Mouse (Mus musculus) MEL (cell line): ENCODE measurements around the gene 2210017I01Rik. TPM values are rescaled to one million over a fixed set of nuclear protein-coding genes. Genes with fewer than 3 reads are reported as not detected.

Experiments used
- DNase-seq: peaks from one replicate; pipeline ENCODE4 v3.0.0; 2011; ENCODE audit warnings: low read depth, low spot score
- H3K27ac ChIP-seq: 2 replicates; pipeline ENCODE4 v1.5.1; 2012; ENCODE audit warnings: low read depth, mild to moderate bottlenecking, control low read depth, low read length, moderate library complexity; ENCODE audit not compliant: control insufficient read depth
- H3K27me3 ChIP-seq, 2 experiments: fragments of 150-350 bp in 1 of 2; sonication (generic) in 1 of 2; 2 replicates each; pipeline ENCODE4 v1.6.1; 2012; ENCODE audit warnings: low read length in 2 of 2, mild to moderate bottlenecking in 2 of 2, improper control_type of control experiment in 1 of 2, moderate library complexity in 1 of 2; ENCODE audit not compliant: insufficient read depth in 2 of 2, control insufficient read depth in 1 of 2
- H3K36me3 ChIP-seq, 2 experiments: 2 replicates each; pipeline ENCODE4 v1.6.1; 2012 to 2014; ENCODE audit warnings: low read length in 2 of 2, improper control_type of control experiment in 1 of 2, inconsistent platforms in 1 of 2, mild to moderate bottlenecking in 1 of 2; ENCODE audit not compliant: insufficient read depth in 2 of 2, control insufficient read depth in 1 of 2
- H3K4me1 ChIP-seq, 2 experiments: fragments of 150-350 bp in 1 of 2; sonication (generic) in 1 of 2; 2 replicates each; pipeline ENCODE4 v1.6.1; 2012; ENCODE audit warnings: low read length in 2 of 2, improper control_type of control experiment in 1 of 2, mild to moderate bottlenecking in 1 of 2; ENCODE audit not compliant: insufficient read depth in 2 of 2, control insufficient read depth in 1 of 2
- H3K4me3 ChIP-seq, 2 experiments: fragments of 150-350 bp in 1 of 2; sonication (generic) in 1 of 2; 2 replicates each; pipeline ENCODE4 v1.5.1; 2012; ENCODE audit warnings: low read depth in 2 of 2, low read length in 2 of 2, mild to moderate bottlenecking in 2 of 2, moderate library complexity in 2 of 2, control low read depth in 1 of 2, improper control_type of control experiment in 1 of 2; ENCODE audit not compliant: control insufficient read depth in 1 of 2, insufficient read depth in 1 of 2
- H3K79me2 ChIP-seq: 2 replicates; pipeline ENCODE4 v1.6.1; 2012; ENCODE audit warnings: mild to moderate bottlenecking, low read length, moderate library complexity; ENCODE audit not compliant: control insufficient read depth, poor library complexity, insufficient read depth
- H3K9ac ChIP-seq: 2 replicates; pipeline ENCODE4 v1.6.1; 2012; ENCODE audit warnings: low read depth, mild to moderate bottlenecking, control low read depth, low read length, moderate library complexity; ENCODE audit not compliant: control insufficient read depth, poor library complexity, severe bottlenecking
- H3K9me3 ChIP-seq: fragments of 150-350 bp; sonication (generic); replicated peaks from 2 replicates; pipeline ENCODE4 v1.6.1; 2012; ENCODE audit warnings: mild to moderate bottlenecking, low read length, improper control_type of control experiment, moderate library complexity; ENCODE audit not compliant: insufficient read depth
- CHD1 ChIP-seq: IDR thresholded peaks from 2 replicates; pipeline ENCODE4 v1.6.1; 2012; ENCODE audit warnings: low read depth, mild to moderate bottlenecking, inconsistent platforms, low read length, improper control_type of control experiment
- CHD2 ChIP-seq: IDR thresholded peaks from 2 replicates; pipeline ENCODE4 v1.6.1; 2011; ENCODE audit warnings: low read length, improper control_type of control experiment
- CTCF ChIP-seq, 3 experiments: IDR thresholded peaks in 2 of 3; conservative IDR thresholded peaks in 1 of 3; 2 replicates each; pipeline ENCODE4 v1.5.1; 2011 to 2012; ENCODE audit warnings: low read length in 3 of 3, low read depth in 2 of 3, mild to moderate bottlenecking in 2 of 3, improper control_type of control experiment in 1 of 3, inconsistent platforms in 1 of 3, mixed read lengths in 1 of 3, moderate library complexity in 1 of 3; ENCODE audit not compliant: control insufficient read depth in 1 of 3, insufficient read depth in 1 of 3, poor library complexity in 1 of 3, severe bottlenecking in 1 of 3
- ELF1 ChIP-seq: IDR thresholded peaks from 2 replicates; pipeline ENCODE4 v1.6.1; 2014; ENCODE audit warnings: low read depth, mild to moderate bottlenecking, inconsistent platforms, low read length, improper control_type of control experiment, moderate library complexity
- EP300 ChIP-seq, 2 experiments: IDR thresholded peaks; 2 replicates each; pipeline ENCODE4 v1.6.1; 2011; ENCODE audit warnings: improper control_type of control experiment in 2 of 2, low read length in 2 of 2, low read depth in 1 of 2, mild to moderate bottlenecking in 1 of 2
- JUND ChIP-seq: IDR thresholded peaks from 2 replicates; pipeline ENCODE4 v1.6.1; 2011; ENCODE audit warnings: low read depth, mild to moderate bottlenecking, improper control_type of control experiment, low read length
- KAT2A ChIP-seq: conservative IDR thresholded peaks from 2 replicates; pipeline ENCODE4 v1.6.1; 2012; ENCODE audit warnings: low read depth, low read length, improper control_type of control experiment, inconsistent platforms
- MAFK ChIP-seq: IDR thresholded peaks from 2 replicates; pipeline ENCODE4 v1.6.1; 2011; ENCODE audit warnings: low read depth, mild to moderate bottlenecking, low read length, improper control_type of control experiment, borderline replicate concordance
- MAZ ChIP-seq: IDR thresholded peaks from 2 replicates; pipeline ENCODE4 v1.6.1; 2012; ENCODE audit warnings: low read depth, mild to moderate bottlenecking, inconsistent platforms, low read length, improper control_type of control experiment
- MEF2A ChIP-seq: IDR thresholded peaks from 2 replicates; pipeline ENCODE4 v1.6.1; 2014; ENCODE audit warnings: low read depth, mild to moderate bottlenecking, inconsistent platforms, low read length, improper control_type of control experiment; ENCODE audit not compliant: poor library complexity, insufficient replicate concordance, severe bottlenecking; ENCODE audit errors: extremely low read depth
- MXI1 ChIP-seq: IDR thresholded peaks from 2 replicates; pipeline ENCODE4 v1.6.1; 2011; ENCODE audit warnings: mild to moderate bottlenecking, low read depth, low read length, improper control_type of control experiment
- MYB ChIP-seq: IDR thresholded peaks from 2 replicates; pipeline ENCODE4 v1.6.1; 2011; ENCODE audit warnings: mild to moderate bottlenecking, low read depth, low read length, improper control_type of control experiment
- MYC ChIP-seq: IDR thresholded peaks from 2 replicates; pipeline ENCODE4 v1.6.1; 2011; ENCODE audit warnings: low read depth, mild to moderate bottlenecking, low read length, improper control_type of control experiment, moderate library complexity
- NELFE ChIP-seq: IDR thresholded peaks from 2 replicates; pipeline ENCODE4 v1.6.1; 2011; ENCODE audit warnings: low read depth, low read length, improper control_type of control experiment
- NRF1 ChIP-seq: IDR thresholded peaks from 2 replicates; pipeline ENCODE4 v1.6.1; 2014; ENCODE audit warnings: low read depth, mild to moderate bottlenecking, inconsistent platforms, low read length, improper control_type of control experiment, moderate library complexity; ENCODE audit not compliant: poor library complexity, insufficient read depth, severe bottlenecking
- POLR2A ChIP-seq, 2 experiments: IDR thresholded peaks; 2 replicates each; pipeline ENCODE4 v1.6.1; 2011 to 2012; ENCODE audit warnings: low read length in 2 of 2, mild to moderate bottlenecking in 2 of 2, control low read depth in 1 of 2, improper control_type of control experiment in 1 of 2, low read depth in 1 of 2, moderate library complexity in 1 of 2; ENCODE audit not compliant: control insufficient read depth in 1 of 2, insufficient read depth in 1 of 2, poor library complexity in 1 of 2
- POLR2AphosphoS2 ChIP-seq: IDR thresholded peaks from 2 replicates; pipeline ENCODE4 v1.6.1; 2011; ENCODE audit warnings: low read length, improper control_type of control experiment
- POLR2AphosphoS5 ChIP-seq: IDR thresholded peaks from 2 replicates; pipeline ENCODE4 v1.6.1; 2012; ENCODE audit warnings: low read depth, borderline replicate concordance, mild to moderate bottlenecking, inconsistent platforms, low read length, moderate library complexity, mixed read lengths
- RAD21 ChIP-seq: IDR thresholded peaks from 2 replicates; pipeline ENCODE4 v1.6.1; 2011; ENCODE audit warnings: mild to moderate bottlenecking, low read depth, low read length, improper control_type of control experiment
- SIN3A ChIP-seq: IDR thresholded peaks from 2 replicates; pipeline ENCODE4 v1.6.1; 2012; ENCODE audit warnings: low read length, improper control_type of control experiment, inconsistent platforms
- SMC3 ChIP-seq: IDR thresholded peaks from 2 replicates; pipeline ENCODE4 v1.6.1; 2011; ENCODE audit warnings: low read depth, low read length, improper control_type of control experiment
- TAL1 ChIP-seq: IDR thresholded peaks from 2 replicates; pipeline ENCODE4 v1.6.1; 2012; ENCODE audit warnings: mild to moderate bottlenecking, inconsistent platforms, low read length, moderate library complexity, mixed read lengths
- TBP ChIP-seq: IDR thresholded peaks from 2 replicates; pipeline ENCODE4 v1.8.0; 2011; ENCODE audit warnings: low read depth, low read length, improper control_type of control experiment
- UBTF ChIP-seq: IDR thresholded peaks from 2 replicates; pipeline ENCODE4 v1.6.1; 2012; ENCODE audit warnings: low read depth, mild to moderate bottlenecking, inconsistent platforms, low read length, improper control_type of control experiment, moderate library complexity, borderline replicate concordance; ENCODE audit not compliant: insufficient read depth
- USF1 ChIP-seq: IDR thresholded peaks from 2 replicates; pipeline ENCODE4 v1.6.1; 2014; ENCODE audit warnings: low read depth, mild to moderate bottlenecking, inconsistent platforms, low read length, improper control_type of control experiment, moderate library complexity
- USF2 ChIP-seq, 2 experiments: IDR thresholded peaks; 2 replicates each; pipeline ENCODE4 v1.6.1; 2011 to 2012; ENCODE audit warnings: improper control_type of control experiment in 2 of 2, low read length in 2 of 2, borderline replicate concordance in 1 of 2, inconsistent platforms in 1 of 2, low read depth in 1 of 2, mild to moderate bottlenecking in 1 of 2; ENCODE audit not compliant: insufficient read depth in 1 of 2
- ZC3H11A ChIP-seq: IDR thresholded peaks from 2 replicates; pipeline ENCODE4 v1.6.1; 2012; ENCODE audit warnings: low read depth, mild to moderate bottlenecking, inconsistent platforms, low read length, improper control_type of control experiment
- ZMIZ1 ChIP-seq: IDR thresholded peaks from 2 replicates; pipeline ENCODE4 v1.6.1; 2012; ENCODE audit warnings: low read depth, mild to moderate bottlenecking, inconsistent platforms, low read length, improper control_type of control experiment, moderate library complexity
- polyA plus RNA-seq, 2 experiments: library from polyadenylated mRNA; stranded (reverse) in 1 of 2; unstranded in 1 of 2; fragments of >175 nt in 1 of 2; fragments of >200 nt in 1 of 2; gene quantifications; 2 replicates each; pipeline versions ENCODE4 v1.2.1 to v1.2.4; 2012; ENCODE audit warnings: low replicate concordance in 2 of 2, low read depth in 1 of 2; ENCODE audit not compliant: insufficient read length in 2 of 2, insufficient read depth in 1 of 2, missing spikeins in 1 of 2
- total RNA-seq: library from RNA; depleted of rRNA; stranded (reverse); fragments of 300-350 nt; gene quantifications from 2 replicates; pipeline ENCODE4 v1.2.3, GENCODE M21; 2012; rRNA removed

2210017I01Rik gene
- total RNA-seq (not detected in 2 replicates), polyA plus RNA-seq (not detected)

DNA sequence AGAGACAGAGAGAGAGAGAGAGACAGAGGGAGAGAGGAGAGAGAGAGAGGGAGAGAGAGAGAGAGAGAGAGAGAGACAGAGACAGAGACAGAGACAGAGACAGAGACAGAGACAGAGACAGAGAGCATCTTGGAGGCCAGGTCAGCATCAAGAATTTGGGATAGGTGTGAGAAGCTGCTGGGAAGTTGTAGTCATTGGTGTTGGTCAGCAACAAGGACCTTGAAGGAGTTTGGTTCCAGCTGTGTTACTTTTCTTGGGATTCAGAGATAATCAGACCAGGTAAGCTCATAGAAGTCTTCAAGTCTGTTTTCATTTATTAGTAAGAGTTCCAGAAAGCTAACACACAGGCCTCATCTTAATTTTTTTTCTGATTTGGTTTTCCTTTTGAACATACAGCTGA, at the start of gene 2210017I01Rik:
2210017I01Rik (minus strand) TSS at position 101 of the 400 bp plus-strand sequence.
- Histone ChIP-seq H3K79me2 (no peaks in the 10 kb centered on the region), H3K9ac (no peak within 1 kb of the TSS), H3K27me3 (no peaks in the 10 kb centered on the region), H3K36me3 (no peaks in the 10 kb centered on the region), H3K9me3 (no peaks in the 10 kb centered on the region), H3K4me3 (no peak within 1 kb of the TSS), H3K4me1 (no peaks in the 10 kb centered on the region), H3K27ac (no peak within 1 kb of the TSS)
- no peak for DNase-seq
- no peak for TF ChIP-seq CHD2
- no peak for TF ChIP-seq KAT2A
- no peak for TF ChIP-seq MAFK
- no peak for TF ChIP-seq POLR2AphosphoS2
- TF ChIP-seq USF1, result no peak
- TF ChIP-seq MYB, result no peak
- no peak for TF ChIP-seq POLR2AphosphoS5
- TF ChIP-seq MXI1, result no peak
- TF ChIP-seq JUND, result no peak
- no peak for TF ChIP-seq TAL1
- no peak for TF ChIP-seq MEF2A
- TF ChIP-seq NRF1, result no peak
- TF ChIP-seq USF2 (IDR thresholded peaks at IDR 0.05; ENCODE audit: borderline replicate concordance in 1 of 2, insufficient read depth in 1 of 2, low read depth in 1 of 2, low read length in 2 of 2), result no peak
- TF ChIP-seq CTCF (IDR thresholded peaks at IDR 0.05 in 2 of 3, conservative IDR thresholded peaks at IDR 0.05 in 1 of 3; ENCODE audit: control insufficient read depth in 1 of 3, insufficient read depth in 1 of 3, low read depth in 2 of 3, low read length in 3 of 3, poor library complexity in 1 of 3, severe bottlenecking in 1 of 3), result no peak
- no peak for TF ChIP-seq ZMIZ1
- TF ChIP-seq ZC3H11A, result no peak
- TF ChIP-seq NELFE, result no peak
- no peak for TF ChIP-seq POLR2A (IDR thresholded peaks at IDR 0.05; ENCODE audit: control insufficient read depth in 1 of 2, insufficient read depth in 1 of 2, low read depth in 1 of 2, low read length in 2 of 2, poor library complexity in 1 of 2)

DNA sequence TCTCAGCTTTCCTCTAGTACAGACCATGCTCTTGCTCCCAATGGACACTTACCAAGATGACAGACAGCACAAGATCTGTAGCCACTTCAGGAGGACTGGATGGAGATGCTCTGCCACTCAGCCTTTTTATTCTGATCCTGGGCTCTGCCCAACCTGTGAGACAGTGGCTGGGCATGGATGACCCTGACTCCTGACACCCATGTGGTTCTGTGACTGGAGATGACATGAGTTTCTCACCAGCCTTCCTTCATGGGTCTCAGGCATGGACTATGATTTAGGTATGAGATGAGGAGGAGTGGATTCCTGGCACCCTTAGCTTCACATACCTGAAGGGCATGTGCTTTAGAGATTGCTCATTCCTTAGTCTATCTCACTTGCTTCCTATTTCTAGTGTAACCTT, 49.5 kb upstream of the 2210017I01Rik start, which contains the start of gene Lce1b:
Lce1b (minus strand) TSS at position 101 of the 400 bp plus-strand sequence.
- TF ChIP-seq POLR2AphosphoS2, result no peak
- TF ChIP-seq MYC, result no peak
- no peak for TF ChIP-seq CHD1
- TF ChIP-seq SMC3, result no peak
- no peak for TF ChIP-seq MAZ
- TF ChIP-seq CHD2, result no peak
- TF ChIP-seq UBTF, result no peak
- no peak for TF ChIP-seq USF1
- TF ChIP-seq MAFK, result no peak
- TF ChIP-seq TBP, result no peak
- no peak for TF ChIP-seq ELF1
- TF ChIP-seq RAD21, result no peak
- no peak for TF ChIP-seq SIN3A
- TF ChIP-seq EP300 (IDR thresholded peaks at IDR 0.05; ENCODE audit: low read depth in 1 of 2, low read length in 2 of 2), result no peak
- TF ChIP-seq NELFE, result no peak
- TF ChIP-seq MEF2A, result no peak
- H3K27ac ChIP-seq, result no peak within 1 kb of the TSS
- H3K4me3 ChIP-seq, result no peak within 1 kb of the TSS
- no peaks in the 10 kb centered on the region for H3K79me2 ChIP-seq
- H3K4me1 ChIP-seq, result no peaks in the 10 kb centered on the region
- H3K27me3 ChIP-seq, result no peaks in the 10 kb centered on the region
- H3K36me3 ChIP-seq, result no peaks in the 10 kb centered on the region
- H3K9ac ChIP-seq, result no peak within 1 kb of the TSS
- no peak for DNase-seq
- H3K9me3 ChIP-seq, result no peaks in the 10 kb centered on the region
